Mouse (Mus musculus) midbrain, embryonic 15.5 days (tissue): Measurements from ENCODE around the gene Gltp. TPM values are rescaled to one million over a fixed set of nuclear protein-coding genes. Genes with fewer than 3 reads are reported as not detected.

Source experiments
- ATAC-seq: fragments of 200-750 bp; cut with Nextera tagmentation; replicated peaks from 2 replicates; pipeline ENCODE4 v1.8.0; 2017; ENCODE audit warnings: moderate TSS enrichment
- H3K27ac ChIP-seq: fragments of 300-500 bp; sonication (generic); 2 replicates; pipeline ENCODE4 v1.5.1; 2015; ENCODE audit warnings: mild to moderate bottlenecking, inconsistent platforms
- H3K27me3 ChIP-seq: fragments of 300-500 bp; sonication (generic); replicated peaks from 2 replicates; pipeline ENCODE4 v1.6.1; 2015; ENCODE audit warnings: inconsistent platforms
- H3K36me3 ChIP-seq: fragments of 300-500 bp; sonication (generic); replicated peaks from 2 replicates; pipeline ENCODE4 v1.6.1; 2015; ENCODE audit warnings: inconsistent platforms
- H3K4me1 ChIP-seq: fragments of 300-500 bp; sonication (generic); 2 replicates; pipeline ENCODE4 v1.6.1; 2015; ENCODE audit warnings: inconsistent platforms
- H3K4me2 ChIP-seq: fragments of 300-500 bp; sonication (generic); 2 replicates; pipeline ENCODE4 v1.6.1; 2015; ENCODE audit warnings: inconsistent platforms, mild to moderate bottlenecking, moderate library complexity
- H3K4me3 ChIP-seq: fragments of 300-500 bp; sonication (generic); 2 replicates; pipeline ENCODE4 v1.5.1; 2015; ENCODE audit warnings: mild to moderate bottlenecking, inconsistent platforms
- H3K9ac ChIP-seq: fragments of 300-500 bp; sonication (generic); 2 replicates; pipeline ENCODE4 v1.6.1; 2015; ENCODE audit warnings: mild to moderate bottlenecking, inconsistent platforms
- H3K9me3 ChIP-seq: fragments of 300-500 bp; sonication (generic); 2 replicates; pipeline ENCODE4 v1.6.1; 2016; ENCODE audit warnings: inconsistent platforms
- WGBS: fragments of 180-500 bp; shearing (Covaris S2); methylation state at CpG from one replicate; pipeline ENCODE4 v1.1.7; 2015; ENCODE audit warnings: mixed read lengths; 5-methylcytosine and 5-hydroxymethylcytosine counted together
- polyA plus RNA-seq: library from polyadenylated mRNA; unstranded; fragments of >200 nt; fragmentation: Nextera tagmentation; extraction: Ambion mirVana; gene quantifications from 2 replicates; pipeline ENCODE4 v1.2.1, GENCODE M21; 2015

Gltp gene
- polyA plus RNA-seq: 34.5 and 39.1 TPM in 2 replicates

DNA sequence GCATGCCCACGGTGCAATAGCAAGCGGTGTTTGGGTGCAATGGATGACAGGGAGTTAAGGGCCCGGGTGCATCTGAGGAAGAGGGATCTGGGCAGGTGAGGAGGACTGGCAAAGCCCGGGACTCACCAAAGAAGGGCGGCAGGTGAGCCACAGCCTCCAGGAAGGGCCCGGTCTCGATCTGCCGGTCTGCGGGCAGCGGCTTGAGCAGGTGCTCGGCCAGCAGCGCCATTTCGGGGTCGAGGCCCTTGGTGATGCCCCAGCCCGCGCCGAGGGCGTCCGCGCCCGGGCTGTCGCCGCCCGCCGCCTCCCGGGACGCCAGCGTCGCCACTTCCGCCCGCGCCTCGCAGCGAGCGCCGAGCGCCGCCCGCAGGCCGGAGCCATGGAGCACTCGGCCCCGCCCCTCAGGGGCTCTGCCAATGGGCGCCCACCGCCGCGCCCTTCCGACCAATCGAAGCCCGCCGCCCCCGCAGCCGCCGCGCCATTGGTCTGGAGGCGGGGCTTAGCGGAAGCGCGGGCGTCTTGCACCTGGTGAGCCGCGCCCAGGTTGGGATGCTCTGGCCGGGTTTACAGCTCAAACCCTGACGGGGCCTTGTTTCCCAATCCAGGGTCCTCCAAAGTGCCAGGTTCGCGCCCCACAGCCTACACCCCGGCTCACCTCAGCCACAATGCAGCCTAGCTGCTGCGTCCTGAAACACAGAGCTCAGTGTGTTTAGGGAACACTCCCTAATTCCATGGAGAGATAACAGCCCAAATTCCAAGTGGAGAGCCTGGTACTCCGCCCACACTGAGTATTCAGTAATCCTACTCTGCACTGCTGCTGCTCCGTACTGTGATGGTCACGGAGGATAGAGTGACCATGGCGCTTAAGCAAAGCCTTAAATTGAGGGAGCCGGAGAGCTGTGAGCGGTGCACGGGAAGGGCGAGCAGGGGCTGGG, at the start of gene Gltp:
Gene Gltp (minus strand): TSS at position 352 of the 935 bp plus-strand sequence.
- Histone ChIP-seq H3K9me3 (no peaks in the 10 kb centered on the region), H3K9ac (peak within 1 kb of the TSS; percentile 78), H3K4me2 (peak within 1 kb of the TSS; percentile 79), H3K27me3 (no peaks in the 10 kb centered on the region), H3K27ac (peak within 1 kb of the TSS; percentile 46; the same call in 1 of the 2 replicates), H3K36me3 (no peaks in the 10 kb centered on the region), H3K4me3 (peak within 1 kb of the TSS; percentile 70), H3K4me1 (peaks cover 20% of the 10 kb centered on the region)
- 4% methylated on average over 75 of the region's 75 CpGs for WGBS
- ATAC-seq: peak; percentile 98

DNA sequence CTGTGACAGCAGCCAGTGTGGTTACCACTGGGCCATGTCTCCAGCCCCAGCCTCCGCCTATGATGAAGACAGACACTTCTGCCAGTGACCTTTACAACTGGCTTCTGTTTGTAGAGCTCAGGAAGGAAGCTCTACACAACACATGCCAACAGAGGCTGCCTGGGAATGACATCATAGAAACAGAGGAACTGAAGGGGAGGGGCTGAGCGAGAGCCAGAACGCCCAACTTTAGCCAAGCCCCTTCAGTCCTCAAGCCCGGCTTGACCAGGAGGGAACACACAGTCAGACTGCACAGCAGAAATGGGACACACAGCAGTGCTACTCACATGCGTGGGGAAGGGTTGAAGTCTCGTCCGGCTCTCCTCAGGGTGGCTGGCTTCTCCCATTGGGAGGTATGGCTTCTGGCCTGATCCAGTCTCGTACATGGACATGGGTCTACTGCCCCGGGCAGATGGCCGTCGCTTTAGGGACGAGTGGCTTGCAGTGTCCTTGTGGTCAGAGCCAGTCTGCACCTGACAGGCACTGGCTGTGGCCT, 48.0 kb upstream of the Gltp start:
- no peak for ATAC-seq
- peaks cover 52% of the 10 kb centered on the region for H3K36me3 ChIP-seq
- H3K27me3 ChIP-seq: no peaks in the 10 kb centered on the region
- 88% methylated on average over 12 of the region's 12 CpGs for WGBS
- H3K27ac ChIP-seq: no peak overlapping the region
- H3K4me1 ChIP-seq: no peaks in the 10 kb centered on the region
- H3K4me2 ChIP-seq: no peak overlapping the region
- no peak overlapping the region for H3K4me3 ChIP-seq
- no peaks in the 10 kb centered on the region for H3K9me3 ChIP-seq
- H3K9ac ChIP-seq: no peak overlapping the region

DNA sequence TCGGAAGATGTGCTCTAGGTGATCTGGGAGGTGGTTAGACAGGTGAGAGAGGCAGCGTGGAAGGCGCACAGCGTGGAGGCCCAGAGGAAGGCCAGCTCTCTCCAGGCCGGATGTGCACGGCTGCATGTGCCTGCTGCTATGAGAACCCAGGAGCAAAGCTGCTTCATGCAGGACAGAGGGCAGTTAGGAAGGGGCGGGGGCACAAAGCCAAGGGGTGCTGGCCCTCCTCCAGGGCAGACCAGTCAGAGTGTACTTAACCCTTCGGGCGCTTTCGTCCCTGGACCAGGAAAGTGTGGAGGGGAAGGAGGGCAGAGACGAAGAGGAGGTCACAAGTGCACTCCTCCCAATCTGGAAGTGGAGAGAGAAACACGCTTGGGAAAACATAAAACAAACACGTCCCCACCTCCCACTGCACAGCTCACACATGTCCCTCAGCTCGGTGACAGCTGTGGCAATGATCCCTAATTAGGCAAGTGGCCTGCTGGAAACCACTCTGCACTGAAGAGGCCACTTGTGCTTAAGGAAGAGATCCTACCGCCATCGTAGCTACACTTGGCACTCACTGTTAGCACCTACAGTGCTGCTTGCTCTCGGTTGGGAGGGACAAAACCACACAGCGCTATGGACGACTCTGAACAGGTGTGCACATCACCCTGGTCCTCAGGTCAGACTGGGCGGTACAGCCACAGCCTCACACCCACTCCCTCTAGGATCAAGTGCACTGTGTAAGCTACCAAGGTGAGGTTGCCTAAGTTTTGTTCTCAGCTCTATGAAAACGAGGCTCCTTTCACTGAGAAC, 46.5 kb upstream of the Gltp start:
- Histone ChIP-seq H3K27ac (no peak overlapping the region), H3K4me3 (no peak overlapping the region), H3K4me2 (no peak overlapping the region), H3K27me3 (no peaks in the 10 kb centered on the region), H3K4me1 (no peaks in the 10 kb centered on the region), H3K9ac (no peak overlapping the region), H3K36me3 (peaks cover 56% of the 10 kb centered on the region), H3K9me3 (no peaks in the 10 kb centered on the region)
- no peak for ATAC-seq
- 85% methylated on average over 21 of the region's 21 CpGs for WGBS

DNA sequence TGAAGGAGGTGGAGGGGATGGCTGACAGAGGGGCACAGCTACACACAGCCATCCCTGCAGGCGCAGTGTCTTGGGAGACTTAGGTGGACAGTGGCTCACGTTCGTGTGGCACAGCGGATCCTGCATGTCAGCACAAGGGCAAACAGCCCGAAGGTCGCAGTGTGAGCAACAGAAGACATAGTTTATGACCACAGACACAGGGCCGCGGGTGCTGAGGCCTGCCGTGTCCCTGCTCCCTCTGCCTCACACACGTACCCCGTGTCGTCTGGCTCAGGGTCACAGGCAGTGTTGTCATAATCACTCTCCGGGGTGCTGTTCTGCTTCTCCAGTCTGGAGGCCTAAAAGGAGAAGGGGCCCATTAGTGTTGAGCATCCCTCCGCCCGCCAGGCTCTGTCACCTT, 42.8 kb upstream of the Gltp start:
- ATAC-seq: no peak
- Histone ChIP-seq H3K9ac (no peak overlapping the region), H3K27ac (no peak overlapping the region), H3K4me1 (no peaks in the 10 kb centered on the region), H3K9me3 (no peaks in the 10 kb centered on the region), H3K27me3 (no peaks in the 10 kb centered on the region), H3K4me2 (no peak overlapping the region), H3K36me3 (peaks cover 64% of the 10 kb centered on the region), H3K4me3 (no peak overlapping the region)
- 96% methylated on average over 15 of the region's 15 CpGs for WGBS

DNA sequence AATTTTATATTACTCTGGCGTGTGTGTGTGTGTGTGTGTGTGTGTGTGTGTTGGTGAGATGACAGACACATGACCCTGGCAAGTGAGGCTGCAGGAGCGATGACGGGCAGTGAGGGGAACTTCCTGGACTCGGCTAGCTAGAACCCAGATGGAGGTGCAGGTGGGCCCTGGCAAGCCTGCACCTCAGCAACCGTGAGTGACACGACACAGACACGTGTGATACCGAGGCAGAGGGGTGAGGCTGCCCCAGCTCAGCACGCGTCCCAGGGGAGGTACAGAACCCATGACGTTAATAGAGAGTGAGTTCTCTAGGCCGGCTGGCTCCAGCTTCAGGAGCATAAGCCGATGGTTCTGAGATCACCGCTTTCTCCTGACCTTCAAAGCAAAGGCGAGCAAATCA, 41.2 kb upstream of the Gltp start:
- WGBS: 91% methylated on average over 15 of the region's 15 CpGs
- Histone ChIP-seq H3K9ac (no peak overlapping the region), H3K4me3 (no peak overlapping the region), H3K27ac (no peak overlapping the region), H3K4me2 (no peak overlapping the region), H3K27me3 (no peaks in the 10 kb centered on the region), H3K4me1 (no peaks in the 10 kb centered on the region), H3K36me3 (peaks cover 54% of the 10 kb centered on the region), H3K9me3 (no peaks in the 10 kb centered on the region)
- no peak for ATAC-seq

DNA sequence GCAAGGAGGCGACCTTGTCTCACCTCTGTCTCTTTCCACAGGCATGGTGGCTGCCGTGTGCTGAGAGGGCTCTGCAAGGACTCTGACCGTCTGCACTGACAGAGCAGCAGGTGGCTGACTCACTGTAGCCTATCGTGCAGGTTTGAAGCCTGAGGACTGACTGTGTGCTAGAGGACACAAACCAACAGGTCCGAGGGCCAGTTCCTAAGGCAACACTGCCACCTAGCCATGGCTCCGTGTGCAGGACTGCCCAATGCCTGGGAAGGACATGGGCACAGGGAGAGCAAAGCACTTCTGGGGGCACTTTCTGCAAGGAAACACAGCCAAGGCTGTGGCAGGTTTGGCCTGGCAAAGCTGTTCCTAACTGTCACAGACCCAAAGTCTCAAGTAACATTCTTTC, 40.7 kb upstream of the Gltp start:
- Histone ChIP-seq H3K27me3 (no peaks in the 10 kb centered on the region), H3K27ac (no peak overlapping the region), H3K4me3 (no peak overlapping the region), H3K9ac (no peak overlapping the region), H3K4me1 (no peaks in the 10 kb centered on the region), H3K9me3 (no peaks in the 10 kb centered on the region), H3K4me2 (no peak overlapping the region), H3K36me3 (peaks cover 50% of the 10 kb centered on the region)
- WGBS: 72% methylated on average over 6 of the region's 6 CpGs
- no peak for ATAC-seq

DNA sequence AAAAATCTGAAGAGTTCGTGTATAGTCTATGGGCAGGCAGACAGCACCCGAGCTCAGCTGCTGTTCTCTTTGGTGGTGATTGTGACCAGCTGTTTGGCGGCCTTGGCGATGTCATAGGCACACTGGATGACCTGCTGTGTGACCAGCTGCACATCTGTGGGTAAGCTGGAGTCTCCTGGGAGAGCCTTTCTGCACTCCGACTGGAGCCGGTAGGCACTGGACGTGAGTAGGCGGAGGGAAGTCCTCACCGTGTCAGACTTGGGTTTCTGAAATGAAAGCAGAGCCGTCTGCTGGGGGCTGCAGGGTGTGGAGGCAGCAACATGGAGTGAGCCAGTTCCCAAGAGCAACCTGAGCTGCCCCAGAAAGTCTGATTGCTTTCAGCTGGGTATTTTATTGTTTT, 39.3 kb upstream of the Gltp start:
- H3K27ac ChIP-seq: no peak overlapping the region
- H3K36me3 ChIP-seq: peaks cover 45% of the 10 kb centered on the region
- no peak for ATAC-seq
- no peaks in the 10 kb centered on the region for H3K9me3 ChIP-seq
- H3K4me2 ChIP-seq: no peak overlapping the region
- H3K4me3 ChIP-seq: no peak overlapping the region
- no peak overlapping the region for H3K9ac ChIP-seq
- no peaks in the 10 kb centered on the region for H3K4me1 ChIP-seq
- H3K27me3 ChIP-seq: no peaks in the 10 kb centered on the region
- 76% methylated on average over 10 of the region's 10 CpGs for WGBS

DNA sequence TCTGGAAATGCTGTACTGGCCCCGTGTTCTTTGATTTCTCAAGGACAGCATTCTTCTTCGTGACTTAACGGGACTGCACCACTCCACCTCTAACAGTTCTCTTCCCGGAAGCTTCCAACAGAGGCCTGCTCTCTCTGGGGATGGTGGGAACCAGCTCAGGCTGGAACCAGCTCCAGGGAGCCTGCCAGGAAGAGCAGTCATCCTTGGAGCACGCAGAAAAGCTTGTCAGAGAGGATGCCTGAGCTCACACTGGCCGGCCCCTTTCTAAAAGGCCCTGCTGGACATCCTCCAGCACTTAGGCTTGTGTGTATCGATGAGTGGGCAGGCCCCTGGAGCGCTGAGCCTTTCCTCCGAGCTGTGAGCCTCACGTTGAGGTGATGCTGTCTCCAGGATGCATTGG, 37.4 kb upstream of the Gltp start:
- no peak overlapping the region for H3K27ac ChIP-seq

DNA sequence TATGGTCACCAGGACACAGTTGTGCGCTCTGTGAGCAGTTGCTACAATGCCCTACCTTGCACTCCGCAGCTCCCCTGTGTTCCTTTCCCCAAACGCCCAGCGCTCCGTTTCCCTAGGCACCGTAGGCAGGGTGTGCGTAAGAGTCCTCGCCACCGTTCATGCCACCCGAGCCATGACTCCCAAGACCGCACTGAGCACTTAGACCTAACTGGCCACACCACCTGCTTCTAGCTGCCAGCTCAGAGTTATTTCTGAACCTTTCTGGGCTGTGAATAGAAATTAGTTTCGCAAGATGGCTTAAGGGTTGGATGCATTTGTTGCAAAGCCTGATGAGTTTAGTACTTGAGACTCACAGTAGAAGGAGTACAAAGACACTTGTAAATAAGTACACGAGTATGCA, 32.1 kb upstream of the Gltp start:
- ATAC-seq: no peak
- Histone ChIP-seq H3K27ac (no peak overlapping the region), H3K4me2 (no peak overlapping the region), H3K4me3 (no peak overlapping the region), H3K4me1 (no peaks in the 10 kb centered on the region), H3K9me3 (no peaks in the 10 kb centered on the region), H3K27me3 (no peaks in the 10 kb centered on the region), H3K9ac (no peak overlapping the region), H3K36me3 (peaks cover 37% of the 10 kb centered on the region)
- 94% methylated on average over 13 of the region's 13 CpGs for WGBS

More for the DNA sequence above, 37.4 kb upstream of the Gltp start:
- ATAC-seq: no peak
- peaks cover 44% of the 10 kb centered on the region for H3K36me3 ChIP-seq
- no peak overlapping the region for H3K9ac ChIP-seq
- H3K27me3 ChIP-seq: no peaks in the 10 kb centered on the region
- H3K4me1 ChIP-seq: no peaks in the 10 kb centered on the region
- 91% methylated on average over 10 of the region's 10 CpGs for WGBS
- H3K4me3 ChIP-seq: no peak overlapping the region
- no peaks in the 10 kb centered on the region for H3K9me3 ChIP-seq
- H3K4me2 ChIP-seq: no peak overlapping the region

DNA sequence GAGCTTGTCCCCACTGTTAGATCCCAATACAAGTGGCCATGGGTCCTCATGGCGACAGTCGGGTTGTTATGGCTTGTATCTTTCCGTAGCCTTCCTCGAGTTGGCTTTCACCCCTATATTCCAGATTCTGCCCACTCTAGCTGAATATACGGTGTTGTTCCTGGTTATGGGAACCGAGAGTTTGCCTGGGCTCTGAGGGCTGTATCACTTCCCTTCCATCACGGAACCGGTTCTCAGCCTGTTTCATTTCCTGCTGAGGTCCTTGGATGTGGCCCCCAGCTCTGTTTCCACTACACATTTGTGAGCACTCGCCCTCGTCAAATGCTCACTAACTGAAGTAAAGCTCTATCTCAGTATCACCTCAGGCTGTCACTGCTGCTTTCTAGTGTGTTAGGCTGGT, 31.2 kb upstream of the Gltp start:
- Histone ChIP-seq H3K4me1 (no peaks in the 10 kb centered on the region), H3K9ac (no peak overlapping the region), H3K36me3 (peaks cover 40% of the 10 kb centered on the region), H3K9me3 (no peaks in the 10 kb centered on the region), H3K27ac (no peak overlapping the region), H3K27me3 (no peaks in the 10 kb centered on the region), H3K4me2 (no peak overlapping the region), H3K4me3 (no peak overlapping the region)
- ATAC-seq: no peak
- 95% methylated on average over 10 of the region's 10 CpGs for WGBS

DNA sequence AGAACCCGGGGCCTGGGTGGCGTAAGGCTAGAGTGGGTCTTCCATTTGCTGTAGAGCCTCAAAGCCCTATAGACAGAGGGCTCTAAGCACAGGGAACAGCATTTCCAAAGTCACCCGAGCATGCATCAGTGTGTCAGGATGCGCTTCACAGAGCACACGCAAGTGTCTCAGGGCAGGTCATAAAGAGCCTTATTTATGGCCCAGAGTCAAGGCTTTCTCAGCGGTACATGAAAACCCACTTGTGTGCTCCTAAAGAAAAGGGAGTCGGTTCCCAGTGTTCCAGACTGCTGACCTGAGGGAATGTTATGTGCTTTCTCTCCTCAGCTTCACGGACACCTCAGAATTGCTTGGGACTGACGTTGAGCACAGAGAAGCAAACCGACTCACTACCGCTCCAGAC, 30.0 kb upstream of the Gltp start:
- ATAC-seq: no peak
- H3K9me3 ChIP-seq: no peaks in the 10 kb centered on the region
- WGBS: 92% methylated on average over 11 of the region's 11 CpGs
- no peak overlapping the region for H3K27ac ChIP-seq
- H3K4me2 ChIP-seq: no peak overlapping the region
- no peak overlapping the region for H3K9ac ChIP-seq
- H3K36me3 ChIP-seq: peaks cover 46% of the 10 kb centered on the region
- no peak overlapping the region for H3K4me3 ChIP-seq
- H3K27me3 ChIP-seq: no peaks in the 10 kb centered on the region
- no peaks in the 10 kb centered on the region for H3K4me1 ChIP-seq

DNA sequence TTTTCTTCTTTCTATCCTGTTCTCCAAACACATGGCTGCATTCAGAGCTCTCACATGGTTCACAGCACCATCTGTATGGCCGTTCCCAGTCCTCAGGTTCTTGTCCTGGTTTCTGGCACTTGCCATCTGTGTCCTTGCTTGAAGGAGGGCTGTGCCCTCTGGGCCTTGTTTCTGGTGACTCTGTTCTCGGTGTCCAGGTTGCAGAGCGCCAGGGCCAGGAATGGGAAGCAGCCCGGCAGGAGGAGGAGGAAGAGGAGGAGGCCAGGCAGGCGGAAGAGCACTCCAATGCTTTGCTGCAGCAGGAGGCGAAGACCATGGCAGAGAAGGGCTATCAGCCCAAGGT, 29.1 kb upstream of the Gltp start:
- no peak overlapping the region for H3K9ac ChIP-seq
- H3K27ac ChIP-seq: no peak overlapping the region
- no peak overlapping the region for H3K4me2 ChIP-seq
- 93% methylated on average over 6 of the region's 6 CpGs for WGBS
- no peak overlapping the region for H3K4me3 ChIP-seq
- H3K9me3 ChIP-seq: no peaks in the 10 kb centered on the region
- H3K36me3 ChIP-seq: peaks cover 51% of the 10 kb centered on the region
- ATAC-seq: no peak
- no peaks in the 10 kb centered on the region for H3K4me1 ChIP-seq
- no peaks in the 10 kb centered on the region for H3K27me3 ChIP-seq
